Mouse (Mus musculus) cerebellum, adult 2 months (tissue): ENCODE data around the gene Acta1. TPM values are rescaled to one million over a fixed set of nuclear protein-coding genes. Genes with fewer than 3 reads are reported as not detected.

Source experiments
- DNase-seq, 2 experiments: peaks; one replicate each; pipeline ENCODE4 v3.0.0; 2021
- H3K27ac ChIP-seq: fragments of 200-500 bp; 2 replicates; pipeline ENCODE4 v1.5.1; 2012; ENCODE audit warnings: low read length, control low read depth, inconsistent platforms; ENCODE audit not compliant: insufficient read depth
- H3K27me3 ChIP-seq: fragments of 200-500 bp; 2 replicates; pipeline ENCODE4 v1.6.1; 2012; ENCODE audit warnings: inconsistent platforms, mild to moderate bottlenecking, low read length, moderate library complexity; ENCODE audit not compliant: control insufficient read depth, insufficient read depth
- H3K4me1 ChIP-seq: fragments of 200-500 bp; 2 replicates; pipeline ENCODE4 v1.6.1; 2011; ENCODE audit warnings: low read length; ENCODE audit not compliant: control insufficient read depth, insufficient read depth
- H3K4me3 ChIP-seq: fragments of 200-500 bp; replicated peaks from 2 replicates; pipeline ENCODE3; 2011; ENCODE audit warnings: mild to moderate bottlenecking, low read depth, low read length, control low read depth; ENCODE audit not compliant: insufficient read depth
- CTCF ChIP-seq: fragments of 200-500 bp; IDR thresholded peaks from 2 replicates; pipeline ENCODE4 v1.5.1; 2011; ENCODE audit warnings: low read depth, mild to moderate bottlenecking, control low read depth, low read length, moderate library complexity, borderline replicate concordance; ENCODE audit not compliant: insufficient read depth
- POLR2A ChIP-seq: fragments of 200-500 bp; IDR thresholded peaks from 2 replicates; pipeline ENCODE4 v1.6.1; 2011; ENCODE audit warnings: low read length, control low read depth, borderline replicate concordance; ENCODE audit not compliant: insufficient read depth
- WGBS: fragments of 180-500 bp; shearing (Covaris S2); methylation state at CpG from one replicate; pipeline ENCODE4 v1.1.7; 2018; 5-methylcytosine and 5-hydroxymethylcytosine counted together
- polyA plus RNA-seq: library from polyadenylated mRNA; depleted of rRNA; stranded (reverse); fragments of >200 nt; gene quantifications from 2 replicates; pipeline ENCODE4 v1.2.3, GENCODE M21; 2012

The Acta1 gene
- polyA plus RNA-seq, 1 experiment: 5.7 TPM

GRCm38 (mm10) chr8:123880271-123880670, 14.3 kb downstream of the Acta1 start:
- Histone ChIP-seq H3K27ac (no peak overlapping the region), H3K4me1 (peaks cover 22% of the 10 kb centered on the region), H3K27me3 (no peaks in the 10 kb centered on the region), H3K4me3 (no peak overlapping the region)
- WGBS: 75% methylated on average over 10 of the region's 10 CpGs
- no peak for DNase-seq
- no peak for TF ChIP-seq CTCF
- no peak for TF ChIP-seq POLR2A

DNA sequence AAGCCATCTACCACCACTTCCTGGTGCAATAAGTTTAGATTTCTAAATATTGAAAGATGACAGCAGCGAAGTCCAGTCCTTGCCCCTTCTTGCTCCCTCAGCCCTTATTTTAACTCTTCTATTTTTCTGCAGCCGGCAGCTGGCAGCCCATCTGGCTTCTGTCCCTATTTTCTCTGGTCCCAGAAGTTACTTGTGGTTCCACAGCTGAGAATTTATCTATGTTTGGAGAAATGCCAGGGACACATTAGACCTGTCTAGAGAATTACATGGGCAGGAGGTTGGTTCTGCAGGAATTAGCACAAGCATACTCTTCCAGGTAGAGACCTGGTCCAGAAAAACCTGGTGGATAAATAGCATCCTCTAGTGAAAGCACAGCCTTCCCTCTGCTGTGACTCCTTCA, 16.7 kb downstream of the Acta1 start:
- DNase-seq: no peak
- WGBS: 72% methylated on average over 2 of the region's 2 CpGs
- H3K4me3 ChIP-seq: no peak overlapping the region
- no peaks in the 10 kb centered on the region for H3K27me3 ChIP-seq
- TF ChIP-seq POLR2A (no peak), CTCF (no peak)
- no peak overlapping the region for H3K27ac ChIP-seq
- no peaks in the 10 kb centered on the region for H3K4me1 ChIP-seq

DNA sequence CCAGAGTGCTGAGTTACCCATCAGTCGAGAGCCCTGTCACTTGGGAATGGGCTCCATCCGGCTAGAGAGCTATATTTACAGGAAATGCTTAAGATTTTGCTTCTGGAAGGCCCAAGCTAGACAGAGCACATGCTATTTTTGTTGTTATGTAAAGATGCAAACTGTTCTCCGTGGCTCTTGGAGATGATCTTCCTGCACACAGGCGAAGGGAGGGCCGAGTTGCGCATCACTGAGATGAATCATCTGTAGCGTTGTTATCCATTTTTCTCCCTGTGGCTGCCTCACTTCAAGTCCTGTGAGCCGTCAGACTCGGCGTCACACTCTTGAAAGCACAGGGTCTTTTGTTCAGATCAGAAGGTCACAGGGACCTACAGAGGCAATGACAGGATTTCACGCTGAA, 20.2 kb downstream of the Acta1 start:
- Histone ChIP-seq H3K4me3 (no peak overlapping the region), H3K27me3 (no peaks in the 10 kb centered on the region), H3K27ac (no peak overlapping the region), H3K4me1 (no peaks in the 10 kb centered on the region)
- WGBS: 79% methylated on average over 11 of the region's 11 CpGs
- TF ChIP-seq CTCF (no peak), POLR2A (no peak)
- no peak for DNase-seq

DNA sequence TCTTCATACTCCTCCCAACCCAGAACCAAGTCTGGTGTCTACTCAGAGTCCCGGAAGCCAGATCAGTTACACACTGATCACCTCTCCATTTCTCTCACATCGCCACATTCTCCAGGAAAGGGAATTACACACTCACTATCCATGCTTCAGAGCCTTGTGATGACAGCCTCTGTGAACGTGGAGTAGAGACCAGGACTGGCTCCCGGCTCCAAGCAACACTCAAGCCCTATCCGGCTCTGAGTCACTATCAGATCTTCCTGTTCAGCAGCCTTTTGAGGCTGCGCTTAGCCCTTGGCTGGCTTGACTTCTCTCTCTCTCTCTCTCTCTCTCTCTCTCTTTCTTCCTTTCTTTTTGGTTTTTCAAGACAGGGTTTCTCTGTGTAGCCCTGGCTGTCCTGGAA, 21.2 kb downstream of the Acta1 start:
- WGBS: 86% methylated on average over 6 of the region's 6 CpGs
- no peak for TF ChIP-seq CTCF
- no peak for TF ChIP-seq POLR2A
- no peak for DNase-seq
- Histone ChIP-seq H3K27me3 (no peaks in the 10 kb centered on the region), H3K27ac (no peak overlapping the region), H3K4me3 (no peak overlapping the region), H3K4me1 (no peaks in the 10 kb centered on the region)

DNA sequence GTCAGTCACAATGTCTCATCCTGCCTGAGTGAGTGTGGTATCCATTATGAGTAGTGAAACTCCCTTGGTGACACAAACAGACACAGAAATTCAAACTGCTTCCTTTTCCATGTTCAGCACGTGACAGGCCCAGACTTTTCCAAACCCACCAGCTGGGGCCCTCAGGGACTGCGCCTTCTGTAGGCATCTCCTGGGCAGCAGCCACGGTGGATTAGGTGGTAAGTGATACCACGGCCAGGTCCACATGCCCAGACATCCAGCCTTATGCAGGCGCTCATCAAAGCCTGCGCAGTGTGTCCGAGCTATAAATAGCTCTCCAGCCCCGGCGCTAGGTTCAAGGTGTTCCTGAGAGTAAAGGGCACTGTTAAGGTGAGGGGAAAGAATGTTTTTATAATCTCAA, 22.5 kb downstream of the Acta1 start:
- TF ChIP-seq POLR2A (no peak), CTCF (no peak)

DNA sequence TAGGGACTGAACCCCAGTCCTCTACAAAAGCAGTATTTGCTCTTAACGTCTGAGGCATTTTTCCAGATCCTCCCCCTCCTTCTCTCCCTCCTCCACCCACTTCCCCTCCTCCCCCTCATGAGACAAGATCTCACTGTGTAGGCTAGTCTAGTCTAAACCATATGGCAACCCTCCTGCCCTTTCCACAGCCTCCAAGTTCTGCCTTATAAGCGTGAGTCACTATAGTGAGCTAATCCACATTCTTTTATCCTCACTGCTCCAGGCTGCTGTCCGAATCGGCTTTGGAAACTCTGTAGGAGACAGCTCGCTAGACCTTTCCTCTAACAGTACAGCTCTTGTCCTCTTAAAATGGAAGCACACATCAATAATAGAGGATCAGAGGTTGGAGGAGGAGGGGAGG, 27.6 kb downstream of the Acta1 start:
- Histone ChIP-seq H3K4me3 (no peak overlapping the region), H3K4me1 (peaks cover 7% of the 10 kb centered on the region; the same call in 1 of the 2 replicates), H3K27me3 (no peaks in the 10 kb centered on the region), H3K27ac (no peak overlapping the region)
- DNase-seq: no peak
- no peak for TF ChIP-seq POLR2A
- TF ChIP-seq CTCF: no peak
- WGBS: 16% methylated on average over 5 of the region's 5 CpGs

More for the DNA sequence above, 22.5 kb downstream of the Acta1 start:
- Histone ChIP-seq H3K4me3 (no peak overlapping the region), H3K27ac (no peak overlapping the region), H3K4me1 (peaks cover 3% of the 10 kb centered on the region; the same call in 1 of the 2 replicates), H3K27me3 (no peaks in the 10 kb centered on the region)
- DNase-seq: no peak
- 47% methylated on average over 9 of the region's 9 CpGs for WGBS

DNA sequence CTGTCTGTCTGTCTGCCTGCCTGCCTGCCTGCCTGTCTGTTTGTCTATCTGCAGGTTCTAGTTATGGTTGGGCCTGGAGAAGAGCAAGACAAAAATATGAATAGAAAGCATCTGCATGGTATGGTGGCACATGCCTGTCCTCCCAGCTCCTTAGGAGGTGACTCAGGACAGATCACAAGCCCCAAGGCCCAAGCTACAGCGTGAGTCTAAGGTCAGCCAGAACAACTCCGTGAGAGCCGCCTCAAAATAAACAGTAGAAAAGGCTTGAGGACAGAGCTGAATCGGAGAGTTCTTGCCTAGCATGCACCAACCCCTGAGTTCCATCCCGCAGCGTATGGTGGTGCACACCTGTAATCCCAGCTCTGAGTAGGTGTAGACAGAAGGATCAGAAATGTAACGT, 28.8 kb downstream of the Acta1 start:
- 81% methylated on average over 7 of the region's 7 CpGs for WGBS
- no peak for TF ChIP-seq CTCF
- TF ChIP-seq POLR2A: no peak
- no peak for DNase-seq
- H3K4me3 ChIP-seq: no peak overlapping the region
- H3K4me1 ChIP-seq: peaks cover 7% of the 10 kb centered on the region; the same call in 1 of the 2 replicates
- no peak overlapping the region for H3K27ac ChIP-seq
- H3K27me3 ChIP-seq: no peaks in the 10 kb centered on the region

DNA sequence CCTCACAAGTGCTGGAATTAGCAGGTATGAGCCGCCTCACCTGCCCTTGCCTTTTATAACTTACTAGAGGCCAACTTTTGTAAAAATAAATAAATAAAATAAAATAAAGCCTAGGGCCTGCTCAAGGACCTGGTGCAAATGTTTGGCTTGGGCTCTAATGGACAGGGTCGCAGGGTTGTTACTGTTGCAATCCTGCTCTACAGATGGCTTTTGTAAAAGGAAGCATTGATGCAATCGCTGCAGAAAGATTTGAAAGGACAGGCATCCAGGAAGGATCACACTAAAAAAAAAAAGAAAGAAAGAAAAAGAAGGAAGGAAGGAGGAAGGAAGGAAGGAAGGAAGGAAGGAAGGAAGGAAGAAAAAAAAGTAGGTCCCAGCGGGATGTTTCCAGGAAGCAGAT, 34.2 kb downstream of the Acta1 start:
- WGBS: 74% methylated on average over 4 of the region's 4 CpGs
- H3K4me3 ChIP-seq: peak overlapping the region; percentile 99
- TF ChIP-seq CTCF (no peak), POLR2A (no peak)
- H3K27me3 ChIP-seq: no peaks in the 10 kb centered on the region
- H3K27ac ChIP-seq: no peak overlapping the region
- peaks cover 6% of the 10 kb centered on the region; the same call in 1 of the 2 replicates for H3K4me1 ChIP-seq
- DNase-seq: no peak

DNA sequence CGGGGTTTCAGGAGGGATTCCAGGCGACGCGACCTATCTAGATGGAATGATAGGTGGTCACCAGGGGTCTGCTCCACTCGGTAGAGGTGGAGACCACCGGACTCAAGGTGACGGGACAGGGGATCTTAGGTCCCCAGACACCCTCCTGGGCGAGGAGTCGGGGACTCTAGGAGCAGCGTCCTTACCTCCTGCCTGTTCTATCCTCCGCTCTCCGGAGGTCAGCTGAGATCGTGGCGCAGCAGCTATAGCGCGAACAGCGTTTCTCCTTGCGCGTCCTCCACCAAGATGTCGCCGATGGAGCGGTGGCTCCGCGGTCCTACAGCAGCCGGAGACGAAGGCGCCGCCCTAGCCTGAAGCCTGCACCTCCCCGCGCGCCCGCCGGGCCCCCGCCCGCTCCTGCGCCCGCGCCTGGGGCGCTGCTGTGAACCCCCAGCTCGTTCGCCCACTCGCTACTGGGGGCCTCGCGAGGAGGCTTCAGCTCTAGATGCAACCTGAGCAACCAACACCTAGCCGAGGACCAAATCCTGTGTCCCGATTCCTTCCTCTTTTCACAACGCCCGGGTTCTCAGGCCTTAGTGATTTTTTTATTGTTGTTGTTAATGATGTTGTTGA, 34.8 kb downstream of the Acta1 start, which contains the start of gene Ccsap:
Gene Ccsap (minus strand): TSS at position 562 of the 612 bp plus-strand sequence.
- TF ChIP-seq CTCF (no peak), POLR2A (peak; percentile 92; the same call in 1 of the 2 replicates)

More for the DNA sequence above, 34.8 kb downstream of the Acta1 start, which contains the start of gene Ccsap:
- H3K27ac ChIP-seq: peak within 1 kb of the TSS; percentile 98
- no peaks in the 10 kb centered on the region for H3K27me3 ChIP-seq
- DNase-seq: peak; percentile 70 to 82
- H3K4me1 ChIP-seq: peaks cover 6% of the 10 kb centered on the region; the same call in 1 of the 2 replicates
- H3K4me3 ChIP-seq: peak within 1 kb of the TSS; percentile 99
- WGBS: under 1% methylated on average over 48 of the region's 48 CpGs
